Mouse (Mus musculus) midbrain, postnatal 0 days (tissue): ENCODE measurements around the gene Fam193b. TPM values are rescaled to one million over a fixed set of nuclear protein-coding genes. Genes with fewer than 3 reads are reported as not detected.

Source experiments
- ATAC-seq: fragments of 200-750 bp; cut with Nextera tagmentation; 2 replicates; pipeline ENCODE4 v1.8.0; 2017; ENCODE audit warnings: moderate number of reproducible peaks, mild to moderate bottlenecking, moderate TSS enrichment, moderate library complexity; ENCODE audit not compliant: low FRiP score
- DNase-seq: peaks from one replicate; pipeline ENCODE4 v3.0.0-alpha.2; 2015; ENCODE audit warnings: low spot score
- H3K27ac ChIP-seq: fragments of 300-500 bp; sonication (generic); 2 replicates; pipeline ENCODE4 v1.5.1; 2014; ENCODE audit warnings: low read depth, mild to moderate bottlenecking, low read length, mixed read lengths
- H3K27me3 ChIP-seq: fragments of 300-500 bp; sonication (generic); 2 replicates; pipeline ENCODE4 v1.6.1; 2014; ENCODE audit warnings: low read length, control low read depth, mixed read lengths; ENCODE audit not compliant: insufficient read depth
- H3K36me3 ChIP-seq: fragments of 300-500 bp; sonication (generic); 2 replicates; pipeline ENCODE4 v1.6.1; 2014; ENCODE audit warnings: low read length, control low read depth, mixed read lengths; ENCODE audit not compliant: insufficient read depth
- H3K4me1 ChIP-seq: fragments of 300-500 bp; sonication (generic); 2 replicates; pipeline ENCODE4 v1.6.1; 2014; ENCODE audit warnings: mild to moderate bottlenecking, control low read depth, antibody characterized with exemption, low read length, mixed read lengths; ENCODE audit not compliant: insufficient read depth
- H3K4me2 ChIP-seq: fragments of 300-500 bp; sonication (generic); 2 replicates; pipeline ENCODE4 v1.6.1; 2014; ENCODE audit warnings: low read depth, mild to moderate bottlenecking, low read length, mixed read lengths; ENCODE audit not compliant: poor library complexity, severe bottlenecking
- H3K4me3 ChIP-seq: fragments of 300-500 bp; sonication (generic); 2 replicates; pipeline ENCODE4 v1.5.1; 2014; ENCODE audit warnings: low read depth, mild to moderate bottlenecking, low read length, moderate library complexity
- H3K9ac ChIP-seq: fragments of 300-500 bp; sonication (generic); replicated peaks from 2 replicates; pipeline ENCODE4 v1.6.1; 2014; ENCODE audit warnings: mild to moderate bottlenecking, low read length, moderate library complexity, mixed read lengths; ENCODE audit not compliant: poor library complexity, severe bottlenecking
- H3K9me3 ChIP-seq: fragments of 300-500 bp; sonication (generic); 2 replicates; pipeline ENCODE4 v1.6.1; 2016; ENCODE audit warnings: low read length, control low read depth
- CTCF ChIP-seq: IDR thresholded peaks from 2 replicates; pipeline ENCODE4 v1.5.1; 2016; ENCODE audit warnings: antibody characterized with exemption, mild to moderate bottlenecking
- WGBS: fragments of 180-500 bp; shearing (Covaris S2); extraction: QIAGEN DNeasy Blood & Tissue Kit; methylation state at CpG from one replicate; pipeline ENCODE4 v1.1.7; 2014; 5-methylcytosine and 5-hydroxymethylcytosine counted together
- polyA plus RNA-seq: library from polyadenylated mRNA; unstranded; fragments of >200 nt; fragmentation: Nextera tagmentation; extraction: Ambion mirVana; gene quantifications from 2 replicates; pipeline ENCODE4 v1.2.1, GENCODE M21; 2015
- total RNA-seq: library from RNA; depleted of rRNA; stranded (reverse); fragments of >200 nt; gene quantifications from 2 replicates; pipeline ENCODE4 v1.2.3, GENCODE M21; 2014

Gene Fam193b
- total and polyA plus RNA-seq, 2 experiments from 2014 or later, result 42.7 to 73.9 TPM

DNA sequence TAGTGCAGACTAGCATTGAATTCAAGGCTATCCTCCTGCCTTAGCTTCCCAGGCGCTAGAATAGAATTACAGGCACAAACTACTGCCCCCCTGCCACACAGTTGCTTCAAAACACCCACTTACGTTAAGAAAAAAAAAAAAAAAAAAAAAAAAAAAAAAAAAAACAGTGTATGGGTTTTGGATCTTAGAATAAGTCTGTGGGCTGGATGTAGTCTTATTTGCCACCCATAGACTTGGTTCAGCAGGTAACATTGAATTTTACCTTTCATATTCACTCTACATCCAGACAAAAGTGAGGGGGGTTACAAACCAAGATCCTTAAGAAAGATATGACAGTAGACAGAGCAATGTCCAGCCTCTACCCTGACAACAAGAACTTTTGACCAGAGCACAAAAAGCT is 3.0 kb downstream of the Fam193b start:
- WGBS, result 88% methylated on average over 2 of the region's 2 CpGs
- DNase-seq, result no peak
- Histone ChIP-seq H3K27ac (no peak overlapping the region), H3K4me1 (peaks cover 10% of the 10 kb centered on the region; the same call in 1 of the 2 replicates), H3K9ac (no peak overlapping the region), H3K27me3 (no peaks in the 10 kb centered on the region), H3K9me3 (no peaks in the 10 kb centered on the region), H3K4me2 (no peak overlapping the region), H3K36me3 (no peaks in the 10 kb centered on the region), H3K4me3 (no peak overlapping the region)
- no peak for ATAC-seq
- no peak for TF ChIP-seq CTCF

DNA sequence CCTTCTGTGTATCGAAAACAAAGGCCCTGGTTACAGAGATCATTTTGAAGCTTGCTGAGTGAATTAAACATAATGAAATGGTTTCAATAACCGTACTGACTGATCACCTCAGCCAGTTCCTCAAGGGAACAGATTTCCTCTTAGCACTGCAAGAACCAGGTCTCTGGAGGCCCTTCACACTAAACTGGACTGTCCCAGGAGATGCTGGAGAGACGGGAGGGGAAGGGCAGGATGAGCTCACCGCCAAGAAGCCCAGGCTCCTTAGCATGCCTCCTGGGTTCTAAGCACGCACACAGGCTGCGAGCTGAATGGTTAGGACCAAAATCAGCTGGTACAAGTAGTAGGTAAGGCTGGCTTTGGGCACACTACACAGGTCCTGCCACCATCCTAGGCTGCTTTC is 3.9 kb downstream of the Fam193b start:
- no peak overlapping the region for H3K4me3 ChIP-seq
- H3K4me2 ChIP-seq, result no peak overlapping the region
- H3K9ac ChIP-seq, result no peak overlapping the region
- TF ChIP-seq CTCF, result no peak
- no peaks in the 10 kb centered on the region for H3K36me3 ChIP-seq
- H3K9me3 ChIP-seq, result no peaks in the 10 kb centered on the region
- H3K4me1 ChIP-seq, result peaks cover 10% of the 10 kb centered on the region; the same call in 1 of the 2 replicates
- whole genome bisulfite sequencing, result 84% methylated on average over 6 of the region's 6 CpGs
- DNase-seq, result no peak
- no peaks in the 10 kb centered on the region for H3K27me3 ChIP-seq
- no peak overlapping the region for H3K27ac ChIP-seq
- ATAC-seq, result no peak

DNA sequence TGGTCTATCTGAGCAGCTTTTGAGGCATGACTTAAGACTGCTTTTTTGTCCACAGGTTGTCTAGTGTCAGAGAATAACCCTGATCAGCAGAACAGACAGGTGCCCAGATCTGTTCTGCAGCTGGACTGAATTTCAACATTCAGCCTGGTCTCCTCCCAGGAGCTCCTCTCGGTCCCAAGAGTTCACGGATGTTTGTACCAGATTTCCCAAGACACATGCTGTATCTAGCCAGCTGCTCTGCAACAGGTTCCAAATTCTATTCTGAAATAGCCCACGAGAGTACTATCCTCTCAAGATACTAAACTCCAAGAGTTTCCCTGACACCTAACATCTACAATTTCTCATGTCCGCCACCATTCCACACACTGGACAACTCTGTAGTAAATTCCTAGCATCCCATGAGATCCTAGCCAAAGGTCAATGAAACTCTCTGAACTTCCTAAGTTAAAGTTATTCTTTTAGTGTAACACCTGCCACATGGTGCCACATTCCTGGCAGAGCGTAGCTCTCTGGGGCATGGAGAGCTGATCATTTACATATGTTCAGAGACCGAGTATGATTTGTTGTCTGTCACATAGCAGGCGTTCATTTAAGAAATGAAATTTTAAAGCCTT is 7.5 kb downstream of the Fam193b start:
- H3K27ac ChIP-seq, result no peak overlapping the region
- TF ChIP-seq CTCF, result no peak
- WGBS, result 82% methylated on average over 7 of the region's 7 CpGs
- no peaks in the 10 kb centered on the region; the same call in 1 of the 2 replicates for H3K36me3 ChIP-seq
- no peak overlapping the region for H3K9ac ChIP-seq
- H3K4me3 ChIP-seq, result no peak overlapping the region
- no peak overlapping the region for H3K4me2 ChIP-seq
- H3K27me3 ChIP-seq, result no peaks in the 10 kb centered on the region
- no peaks in the 10 kb centered on the region for H3K9me3 ChIP-seq
- no peaks in the 10 kb centered on the region for H3K4me1 ChIP-seq
- DNase-seq (no peak), ATAC-seq (no peak)

DNA sequence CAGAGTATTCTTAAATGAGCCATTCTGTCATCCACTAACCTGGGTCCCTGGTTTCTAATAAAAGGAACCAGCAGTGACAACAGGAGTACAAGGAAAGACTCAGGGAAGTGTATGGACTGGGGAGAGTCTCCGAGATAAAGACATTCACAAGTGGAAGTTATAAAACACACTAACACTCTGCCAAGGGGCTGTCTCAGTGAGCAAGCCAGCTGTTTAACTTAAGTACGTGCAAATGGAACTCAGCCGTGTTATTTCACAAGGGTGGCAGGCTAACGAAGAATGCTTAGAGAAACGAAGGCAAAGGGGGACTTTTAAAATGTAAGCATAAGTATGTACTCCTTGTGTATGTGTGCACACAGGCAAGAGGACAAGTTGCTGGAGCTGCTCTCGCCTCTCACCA is 13.4 kb downstream of the Fam193b start:
- WGBS, result 87% methylated on average over 6 of the region's 6 CpGs
- Histone ChIP-seq H3K36me3 (peaks cover 29% of the 10 kb centered on the region), H3K4me2 (no peak overlapping the region), H3K27ac (no peak overlapping the region), H3K27me3 (no peaks in the 10 kb centered on the region), H3K9ac (no peak overlapping the region), H3K4me1 (no peaks in the 10 kb centered on the region), H3K9me3 (no peaks in the 10 kb centered on the region), H3K4me3 (no peak overlapping the region)
- DNase-seq (no peak), ATAC-seq (no peak)
- no peak for TF ChIP-seq CTCF

DNA sequence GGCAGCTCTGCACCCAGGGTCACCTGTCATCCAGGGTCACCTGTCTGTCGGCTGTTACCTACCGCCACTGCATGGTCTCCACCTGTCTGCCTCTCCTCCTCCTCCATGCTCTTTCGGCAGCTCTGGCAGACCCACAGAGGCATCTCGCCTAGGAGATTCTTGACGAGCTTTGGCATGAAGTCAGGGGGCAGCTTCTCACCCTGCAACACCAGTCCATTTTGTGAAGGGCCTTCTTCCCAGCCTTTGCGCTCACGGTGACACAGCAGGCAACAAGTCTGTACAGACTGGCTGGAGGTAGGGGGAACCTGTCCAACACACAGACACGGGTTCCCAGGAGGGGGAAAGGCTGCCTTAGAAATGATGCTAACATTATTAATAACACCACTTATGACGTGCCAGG is 15.0 kb downstream of the Fam193b start:
- no peak for TF ChIP-seq CTCF
- DNase-seq (no peak), ATAC-seq (no peak)
- 92% methylated on average over 9 of the region's 9 CpGs for WGBS
- Histone ChIP-seq H3K9ac (no peak overlapping the region), H3K27ac (no peak overlapping the region), H3K4me2 (no peak overlapping the region), H3K27me3 (no peaks in the 10 kb centered on the region), H3K4me3 (no peak overlapping the region), H3K4me1 (no peaks in the 10 kb centered on the region), H3K36me3 (peaks cover 36% of the 10 kb centered on the region), H3K9me3 (no peaks in the 10 kb centered on the region)

DNA sequence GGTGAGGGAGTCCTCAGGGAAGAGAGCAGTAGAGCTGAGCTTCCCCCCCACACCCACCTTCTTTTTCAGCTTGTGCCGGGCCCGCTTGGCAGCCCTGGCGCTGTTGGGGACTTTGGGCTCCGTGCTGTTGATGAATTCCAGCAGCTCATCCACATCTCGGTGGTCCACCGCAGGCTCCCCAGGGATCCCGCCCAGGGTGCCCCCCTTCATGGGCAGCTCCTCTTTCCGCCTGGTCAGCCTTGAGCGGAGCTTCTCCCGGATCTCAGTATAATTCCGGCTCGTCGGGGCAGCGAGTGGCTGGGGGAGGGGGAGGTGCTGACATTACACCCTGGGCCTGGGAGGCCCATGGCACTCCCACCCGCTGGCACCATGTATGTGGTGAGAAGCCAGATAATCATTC is 21.9 kb downstream of the Fam193b start:
- Histone ChIP-seq H3K27ac (no peak overlapping the region), H3K9ac (no peak overlapping the region), H3K4me2 (no peak overlapping the region), H3K4me1 (no peaks in the 10 kb centered on the region), H3K4me3 (no peak overlapping the region), H3K36me3 (peaks cover 70% of the 10 kb centered on the region), H3K27me3 (no peaks in the 10 kb centered on the region), H3K9me3 (no peaks in the 10 kb centered on the region)
- no peak for TF ChIP-seq CTCF
- WGBS, result 84% methylated on average over 15 of the region's 15 CpGs
- ATAC-seq (no peak), DNase-seq (no peak)
